Mouse (Mus musculus): ENCODE measurements around the gene Sf3a2. TPM values are rescaled to one million over a fixed set of nuclear protein-coding genes. Genes with fewer than 3 reads are reported as not detected.
A peak's percentile ranks its signal among the peaks of the same experiment; 100 is the strongest.
"Not testable (repeated sequence)": the region's sequence is repeated elsewhere in the genome, so short reads cannot be mapped to it uniquely, and the experiment has no call there.

Gene Sf3a2
- polyA plus RNA-seq, 1 experiment from 2014 or later = 78.9 TPM

DNA sequence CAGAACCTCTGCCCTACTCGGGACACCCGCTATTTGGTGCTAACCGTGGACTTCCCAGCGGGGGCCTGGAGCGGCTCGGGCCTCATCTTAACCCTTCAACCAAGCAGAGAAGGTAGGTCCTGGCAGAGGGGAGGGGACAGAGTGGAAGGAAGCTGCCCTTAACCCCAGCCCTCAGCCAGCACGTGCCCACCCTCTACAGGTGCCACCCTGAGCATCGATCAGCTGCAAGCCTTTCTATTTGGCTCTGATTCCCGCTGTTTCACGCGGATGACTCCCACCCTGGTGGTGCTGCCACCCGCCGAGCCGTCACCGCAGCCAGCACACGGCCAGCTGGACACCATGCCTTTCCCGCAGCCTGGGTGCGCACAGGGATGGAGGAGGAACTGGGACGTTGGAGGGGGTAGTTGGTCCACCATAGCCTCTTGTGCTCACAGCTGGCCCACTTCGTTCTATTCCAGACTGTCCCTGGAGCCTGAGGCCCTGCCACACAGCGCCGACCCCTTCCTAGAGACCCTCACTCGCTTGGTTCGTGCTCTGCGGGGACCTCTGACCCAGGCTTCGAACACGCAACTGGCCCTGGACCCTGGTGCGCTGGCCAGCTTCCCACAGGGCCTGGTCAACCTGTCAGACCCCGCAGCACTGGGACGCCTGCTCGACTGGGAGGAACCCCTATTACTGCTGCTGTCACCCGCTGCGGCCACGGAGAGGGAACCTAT is 8.5 kb downstream of the Sf3a2 start:
- Histone ChIP-seq H3K27ac (peak overlapping the region; percentile 88), H3K4me1 (peaks cover 42% of the 10 kb centered on the region), H3K9me3 (no peaks in the 10 kb centered on the region), H3K4me3 (peak overlapping the region; percentile 51), H3K9ac (peak overlapping the region; percentile 79), H3K36me3 (peaks cover 40% of the 10 kb centered on the region), H3K27me3 (peaks cover 46% of the 10 kb centered on the region), H3K4me2 (peak overlapping the region; percentile 94)
- ATAC-seq (ENCODE audit: insufficient number of reproducible peaks, insufficient read depth, low FRiP score, low TSS enrichment, low read depth) = no peak
- WGBS = 43% methylated on average over 34 of the region's 34 CpGs

DNA sequence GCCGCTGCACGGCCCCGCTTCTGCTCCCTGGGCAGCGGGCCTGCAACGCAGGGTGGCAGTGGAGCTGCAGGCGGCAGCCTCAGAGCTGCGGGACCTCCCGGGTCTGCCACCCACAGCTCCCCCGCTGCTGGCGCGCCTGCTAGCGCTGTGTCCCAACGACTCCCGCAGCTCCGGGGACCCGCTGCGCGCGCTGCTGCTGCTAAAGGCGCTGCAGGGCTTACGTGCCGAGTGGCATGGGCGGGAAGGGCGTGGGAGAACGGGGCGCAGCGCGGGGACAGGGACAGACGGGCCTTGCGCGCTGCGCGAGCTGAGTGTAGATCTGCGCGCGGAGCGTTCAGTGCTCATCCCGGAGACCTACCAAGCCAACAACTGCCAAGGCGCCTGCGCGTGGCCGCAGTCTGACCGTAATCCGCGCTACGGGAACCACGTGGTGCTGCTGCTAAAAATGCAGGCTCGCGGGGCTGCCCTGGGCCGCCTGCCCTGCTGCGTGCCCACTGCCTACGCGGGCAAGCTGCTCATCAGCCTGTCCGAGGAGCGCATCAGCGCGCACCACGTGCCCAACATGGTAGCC is 9.1 kb downstream of the Sf3a2 start:
- peak overlapping the region; percentile 79 for H3K9ac ChIP-seq
- ATAC-seq (ENCODE audit: insufficient number of reproducible peaks, insufficient read depth, low FRiP score, low TSS enrichment, low read depth) = peak; percentile 21
- WGBS = under 1% methylated on average over 58 of the region's 58 CpGs
- peak overlapping the region; percentile 51 for H3K4me3 ChIP-seq
- peaks cover 46% of the 10 kb centered on the region for H3K27me3 ChIP-seq
- H3K4me2 ChIP-seq = peak overlapping the region; percentile 94
- H3K27ac ChIP-seq = peak overlapping the region; percentile 88
- no peaks in the 10 kb centered on the region for H3K9me3 ChIP-seq
- peaks cover 34% of the 10 kb centered on the region for H3K36me3 ChIP-seq
- peaks cover 42% of the 10 kb centered on the region for H3K4me1 ChIP-seq

DNA sequence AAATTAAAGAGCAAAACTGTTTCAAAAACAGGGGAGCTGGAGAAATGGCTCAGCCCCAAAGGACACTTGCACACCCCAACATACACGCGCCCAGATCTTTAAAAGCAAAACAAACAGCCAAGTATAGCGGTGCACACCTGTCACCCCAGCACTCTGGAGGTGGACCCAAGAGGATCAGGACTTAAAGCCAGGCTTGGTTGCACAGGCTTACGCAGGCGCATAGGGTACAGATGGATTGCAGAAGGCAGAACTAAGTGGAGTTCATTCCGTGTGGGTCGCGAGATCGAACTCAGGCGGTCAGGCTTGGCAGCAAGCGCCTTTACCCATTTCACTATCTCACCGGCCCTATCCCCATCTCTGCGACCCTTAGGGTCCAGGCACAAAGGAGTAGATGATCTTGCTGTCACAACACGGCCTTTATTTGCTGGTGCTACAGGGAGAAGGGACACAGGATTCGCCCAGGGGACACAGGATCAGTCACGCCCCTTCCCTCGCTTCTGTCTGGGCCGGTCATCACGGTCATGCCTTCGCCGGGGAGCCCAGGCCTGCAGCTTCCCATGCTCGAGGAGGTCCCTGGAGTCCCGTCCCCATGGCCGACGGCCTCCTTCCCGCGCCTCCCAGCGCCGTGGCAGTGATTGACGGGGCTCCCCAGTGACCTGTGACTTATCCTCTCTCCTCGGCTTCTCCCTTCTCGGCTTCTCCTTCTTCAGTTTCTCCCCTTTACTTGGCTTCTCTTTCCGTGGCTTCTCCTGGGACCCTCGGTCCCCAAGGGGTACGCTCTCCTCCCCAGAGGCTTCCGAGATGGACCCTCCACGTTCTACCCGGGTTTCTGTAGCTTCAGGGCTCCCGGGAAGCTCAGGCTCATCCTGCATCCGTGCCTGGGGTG is 10.3 kb downstream of the Sf3a2 start:
- Histone ChIP-seq H3K4me2 (peak overlapping the region; percentile 94), H3K9me3 (no peaks in the 10 kb centered on the region), H3K9ac (peak overlapping the region; percentile 54), H3K27ac (no peak overlapping the region), H3K36me3 (peaks cover 22% of the 10 kb centered on the region), H3K4me3 (peak overlapping the region; percentile 51), H3K27me3 (peaks cover 46% of the 10 kb centered on the region), H3K4me1 (peaks cover 42% of the 10 kb centered on the region)
- no peak for ATAC-seq (ENCODE audit: insufficient number of reproducible peaks, insufficient read depth, low FRiP score, low TSS enrichment, low read depth)
- WGBS = 15% methylated on average over 40 of the region's 40 CpGs

- Histone ChIP-seq H3K4me2 (peak overlapping the region; percentile 39), H3K36me3 (peaks cover 14% of the 10 kb centered on the region), H3K9ac (peak overlapping the region; percentile 54), H3K4me1 (peaks cover 42% of the 10 kb centered on the region), H3K27me3 (peaks cover 46% of the 10 kb centered on the region), H3K9me3 (no peaks in the 10 kb centered on the region), H3K27ac (no peak overlapping the region), H3K4me3 (peak overlapping the region; percentile 51)
- 6% methylated on average over 18 of the region's 18 CpGs for WGBS
- ATAC-seq (ENCODE audit: insufficient number of reproducible peaks, insufficient read depth, low FRiP score, low TSS enrichment, low read depth) = no peak
Measured at GRCm38 (mm10) chr10:80808985-80809632, 11.1 kb downstream of the Sf3a2 start.

DNA sequence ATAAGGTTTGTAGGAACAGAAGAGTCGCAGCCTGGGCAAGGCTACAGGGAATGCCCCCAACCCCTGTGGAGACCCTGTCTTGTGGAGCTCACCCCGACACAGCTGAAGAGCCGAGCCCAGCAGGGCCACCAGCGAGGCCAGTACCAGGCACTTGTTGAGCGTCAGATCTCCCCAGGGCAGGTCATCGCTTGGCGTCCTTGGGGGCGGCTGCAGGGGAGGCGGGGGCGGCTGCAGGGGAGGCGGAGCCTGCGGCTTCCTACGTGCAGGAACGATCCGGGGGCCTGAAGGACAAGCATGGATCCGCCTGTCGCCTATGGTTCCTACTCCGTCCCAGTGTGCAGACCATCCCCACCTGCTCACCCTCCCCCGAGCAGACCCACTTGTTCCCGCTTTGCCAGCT is 12.1 kb downstream of the Sf3a2 start:
- H3K9me3 ChIP-seq = no peaks in the 10 kb centered on the region
- no peak for ATAC-seq (ENCODE audit: insufficient number of reproducible peaks, insufficient read depth, low FRiP score, low TSS enrichment, low read depth)
- 4% methylated on average over 20 of the region's 20 CpGs for WGBS
- H3K4me2 ChIP-seq = peak overlapping the region; percentile 38
- H3K27ac ChIP-seq = no peak overlapping the region
- H3K9ac ChIP-seq = peak overlapping the region; percentile 40
- H3K4me1 ChIP-seq = peaks cover 42% of the 10 kb centered on the region
- peaks cover 4% of the 10 kb centered on the region for H3K36me3 ChIP-seq
- peak overlapping the region; percentile 7; the same call in 1 of the 2 replicates for H3K4me3 ChIP-seq
- H3K27me3 ChIP-seq = peaks cover 46% of the 10 kb centered on the region

- Histone ChIP-seq H3K9me3 (no peaks in the 10 kb centered on the region), H3K27ac (no peak overlapping the region), H3K4me3 (no peak overlapping the region), H3K9ac (peak overlapping the region; percentile 54), H3K4me2 (no peak overlapping the region), H3K4me1 (peaks cover 26% of the 10 kb centered on the region), H3K27me3 (peaks cover 36% of the 10 kb centered on the region), H3K36me3 (no peaks in the 10 kb centered on the region)
- 58% methylated on average over 5 of the region's 5 CpGs for WGBS
- no peak for ATAC-seq (ENCODE audit: insufficient number of reproducible peaks, insufficient read depth, low FRiP score, low TSS enrichment, low read depth)
Measured at GRCm38 (mm10) chr10:80812391-80813041, 14.5 kb downstream of the Sf3a2 start.

DNA sequence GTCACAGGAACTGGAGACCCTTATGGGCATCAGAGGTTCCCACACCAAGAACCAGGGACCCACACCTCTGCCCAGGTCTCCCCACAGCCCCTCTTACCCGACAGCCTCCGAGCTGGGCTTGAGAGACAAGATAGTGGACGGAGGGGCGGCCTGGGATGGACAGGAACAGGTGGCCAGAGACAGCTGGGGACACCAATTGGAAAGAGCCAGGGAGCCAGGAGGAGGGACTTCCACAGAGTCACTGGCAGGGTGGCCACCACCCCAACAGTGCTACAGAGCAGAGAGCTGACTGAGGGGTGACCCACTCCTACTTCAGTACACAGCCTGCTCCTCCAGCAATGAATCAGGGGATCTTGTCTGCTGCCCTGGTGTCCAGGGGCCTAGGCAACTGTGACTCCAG is 15.4 kb downstream of the Sf3a2 start, which contains the start of gene Jsrp1:
Jsrp1 (minus strand) TSS at position 133 of the 400 bp plus-strand sequence.
- Histone ChIP-seq H3K4me2 (no peak within 1 kb of the TSS), H3K27me3 (peaks cover 30% of the 10 kb centered on the region), H3K4me3 (no peak within 1 kb of the TSS), H3K9me3 (no peaks in the 10 kb centered on the region), H3K9ac (peak within 1 kb of the TSS; percentile 54), H3K4me1 (peaks cover 17% of the 10 kb centered on the region), H3K27ac (no peak within 1 kb of the TSS), H3K36me3 (no peaks in the 10 kb centered on the region)
- no peak for ATAC-seq (ENCODE audit: insufficient number of reproducible peaks, insufficient read depth, low FRiP score, low TSS enrichment, low read depth)
- WGBS = 70% methylated on average over 4 of the region's 4 CpGs

DNA sequence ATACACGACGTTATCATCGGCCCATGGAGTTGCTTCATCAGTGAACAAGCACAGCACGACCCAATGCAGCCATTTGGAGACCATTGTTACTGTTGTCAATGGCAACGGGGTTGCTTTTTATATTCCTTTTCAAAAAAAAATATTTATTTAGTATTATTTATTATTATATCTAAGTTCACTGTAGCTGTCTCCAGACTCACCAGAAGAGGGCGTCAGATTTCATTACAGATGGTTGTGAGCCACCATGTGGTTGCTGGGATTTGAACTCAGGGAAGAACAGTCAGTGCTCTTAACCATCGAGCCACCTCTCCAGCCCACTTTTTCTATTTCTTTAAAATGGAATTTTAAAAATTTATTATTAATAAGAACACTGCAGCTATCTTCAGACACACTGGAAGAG is 16.8 kb downstream of the Sf3a2 start:
- H3K9me3 ChIP-seq = no peaks in the 10 kb centered on the region
- no peak overlapping the region for H3K27ac ChIP-seq
- peaks cover 6% of the 10 kb centered on the region for H3K4me1 ChIP-seq
- WGBS = 65% methylated on average over 7 of the region's 7 CpGs
- no peak overlapping the region for H3K9ac ChIP-seq
- no peak overlapping the region for H3K4me3 ChIP-seq
- ATAC-seq (ENCODE audit: insufficient number of reproducible peaks, insufficient read depth, low FRiP score, low TSS enrichment, low read depth) = no peak
- no peaks in the 10 kb centered on the region for H3K36me3 ChIP-seq
- H3K27me3 ChIP-seq = peaks cover 15% of the 10 kb centered on the region
- no peak overlapping the region for H3K4me2 ChIP-seq

GRCm38 (mm10) chr10:80816303-80816702 is 18.3 kb downstream of the Sf3a2 start:
- not testable (repeated sequence) for H3K36me3 ChIP-seq; H3K4me2 ChIP-seq; H3K9ac ChIP-seq; H3K27ac ChIP-seq; H3K4me3 ChIP-seq; H3K9me3 ChIP-seq; H3K27me3 ChIP-seq; H3K4me1 ChIP-seq; ATAC-seq (ENCODE audit: insufficient number of reproducible peaks, insufficient read depth, low FRiP score, low TSS enrichment, low read depth)
- 79% methylated on average over 3 of the region's 3 CpGs for WGBS

DNA sequence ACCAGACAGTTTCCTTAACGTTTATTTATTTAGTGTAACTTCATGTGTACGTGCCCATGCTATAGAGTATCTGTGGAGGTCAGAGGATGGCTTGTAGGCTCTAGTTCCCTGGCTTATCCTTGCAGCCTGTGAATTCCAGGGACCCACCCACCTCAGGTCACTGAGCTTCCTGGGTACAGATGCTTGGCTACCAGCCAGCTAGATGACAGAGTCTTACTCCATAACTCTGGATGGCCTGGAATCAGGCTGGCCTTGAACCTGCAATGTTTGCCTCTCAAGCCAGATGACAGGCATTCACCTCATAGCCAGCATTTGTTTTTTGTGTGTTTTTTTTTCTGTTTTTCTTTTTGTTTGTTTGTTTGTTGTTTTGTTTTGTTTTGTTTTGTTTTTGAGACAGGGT is 19.2 kb downstream of the Sf3a2 start:
- H3K27ac ChIP-seq = no peak overlapping the region

DNA sequence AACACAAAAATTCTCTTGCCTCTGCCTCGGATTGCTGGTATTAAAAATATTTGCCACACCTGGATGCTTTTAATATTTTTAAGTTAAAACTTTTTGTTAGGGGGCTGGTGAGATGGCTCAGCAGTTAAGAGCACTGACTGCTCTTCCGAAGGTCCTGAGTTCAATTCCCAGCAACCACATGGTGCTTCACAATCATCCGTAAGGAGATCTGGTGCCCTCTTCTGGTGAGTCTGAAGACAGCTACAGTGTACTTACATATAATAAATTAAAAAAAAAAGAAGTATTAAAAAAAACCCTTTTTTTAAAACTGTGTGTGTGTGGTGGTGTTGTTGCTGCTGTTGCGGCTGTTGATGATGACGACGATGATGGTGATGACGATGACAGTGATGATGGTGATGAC is 20.0 kb downstream of the Sf3a2 start:
- not testable (repeated sequence) for H3K9me3 ChIP-seq; H3K4me1 ChIP-seq; H3K4me3 ChIP-seq; H3K4me2 ChIP-seq; ATAC-seq (ENCODE audit: insufficient number of reproducible peaks, insufficient read depth, low FRiP score, low TSS enrichment, low read depth); H3K27me3 ChIP-seq; H3K27ac ChIP-seq; H3K9ac ChIP-seq; H3K36me3 ChIP-seq
- 82% methylated on average over 7 of the region's 7 CpGs for WGBS

More for the DNA sequence above, 19.2 kb downstream of the Sf3a2 start:
- no peak overlapping the region for H3K9ac ChIP-seq
- no peaks in the 10 kb centered on the region for H3K36me3 ChIP-seq
- no peak overlapping the region for H3K4me3 ChIP-seq
- ATAC-seq (ENCODE audit: insufficient number of reproducible peaks, insufficient read depth, low FRiP score, low TSS enrichment, low read depth) = no peak
- H3K9me3 ChIP-seq = no peaks in the 10 kb centered on the region
- H3K27me3 ChIP-seq = no peaks in the 10 kb centered on the region
- 76% methylated on average over 2 of the region's 2 CpGs for WGBS
- H3K4me2 ChIP-seq = no peak overlapping the region
- no peaks in the 10 kb centered on the region for H3K4me1 ChIP-seq

Measured in embryonic facial prominence, embryonic 13.5 days (tissue).